Mouse (Mus musculus) embryonic facial prominence, embryonic 13.5 days (tissue): Measurements from ENCODE around the gene Pcsk6. TPM values are rescaled to one million over a fixed set of nuclear protein-coding genes. Genes with fewer than 3 reads are reported as not detected.
"Not testable (repeated sequence)": the region's sequence is repeated elsewhere in the genome, so short reads cannot be mapped to it uniquely, and the experiment has no call there.

Experiments
- ATAC-seq: fragments of 200-750 bp; cut with Nextera tagmentation; 2 replicates; pipeline ENCODE4 v1.8.0; 2017; ENCODE audit warnings: low read depth; ENCODE audit not compliant: insufficient number of reproducible peaks, insufficient read depth, low FRiP score, low TSS enrichment
- H3K27ac ChIP-seq: fragments of 300-500 bp; sonication (generic); 2 replicates; pipeline ENCODE4 v1.5.1; 2015; ENCODE audit warnings: moderate library complexity, mild to moderate bottlenecking, inconsistent platforms
- H3K27me3 ChIP-seq: fragments of 300-500 bp; sonication (generic); 2 replicates; pipeline ENCODE4 v1.6.1; 2015; ENCODE audit warnings: mild to moderate bottlenecking, inconsistent platforms
- H3K36me3 ChIP-seq: fragments of 300-500 bp; sonication (generic); 2 replicates; pipeline ENCODE4 v1.6.1; 2015; ENCODE audit warnings: mild to moderate bottlenecking, inconsistent platforms
- H3K4me1 ChIP-seq: fragments of 300-500 bp; sonication (generic); 2 replicates; pipeline ENCODE4 v1.6.1; 2015; ENCODE audit warnings: inconsistent platforms
- H3K4me2 ChIP-seq: fragments of 300-500 bp; sonication (generic); 2 replicates; pipeline ENCODE4 v1.6.1; 2015; ENCODE audit warnings: moderate library complexity, mild to moderate bottlenecking, inconsistent platforms
- H3K4me3 ChIP-seq: fragments of 300-500 bp; sonication (generic); 2 replicates; pipeline ENCODE4 v1.5.1; 2015; ENCODE audit warnings: mild to moderate bottlenecking, inconsistent platforms
- H3K9ac ChIP-seq: fragments of 300-500 bp; sonication (generic); 2 replicates; pipeline ENCODE4 v1.6.1; 2015; ENCODE audit warnings: mild to moderate bottlenecking, inconsistent platforms
- H3K9me3 ChIP-seq: fragments of 300-500 bp; sonication (generic); 2 replicates; pipeline ENCODE4 v1.6.1; 2016; ENCODE audit warnings: inconsistent platforms
- WGBS: fragments of 180-500 bp; shearing (Covaris S2); methylation state at CpG from one replicate; pipeline ENCODE4 v1.1.7; 2015; ENCODE audit warnings: mixed read lengths; 5-methylcytosine and 5-hydroxymethylcytosine counted together
- polyA plus RNA-seq: library from polyadenylated mRNA; unstranded; fragments of >200 nt; fragmentation: Nextera tagmentation; extraction: Ambion mirVana; gene quantifications from 2 replicates; pipeline ENCODE4 v1.2.1, GENCODE M21; 2015

Pcsk6 gene
- polyA plus RNA-seq, 1 experiment from 2014 or later: 6.2 TPM

GRCm38 (mm10) chr7:66040026-66040814 lies 178.7 kb downstream of the Pcsk6 start:
- peaks cover 31% of the 10 kb centered on the region for H3K4me1 ChIP-seq
- ATAC-seq: no peak

DNA sequence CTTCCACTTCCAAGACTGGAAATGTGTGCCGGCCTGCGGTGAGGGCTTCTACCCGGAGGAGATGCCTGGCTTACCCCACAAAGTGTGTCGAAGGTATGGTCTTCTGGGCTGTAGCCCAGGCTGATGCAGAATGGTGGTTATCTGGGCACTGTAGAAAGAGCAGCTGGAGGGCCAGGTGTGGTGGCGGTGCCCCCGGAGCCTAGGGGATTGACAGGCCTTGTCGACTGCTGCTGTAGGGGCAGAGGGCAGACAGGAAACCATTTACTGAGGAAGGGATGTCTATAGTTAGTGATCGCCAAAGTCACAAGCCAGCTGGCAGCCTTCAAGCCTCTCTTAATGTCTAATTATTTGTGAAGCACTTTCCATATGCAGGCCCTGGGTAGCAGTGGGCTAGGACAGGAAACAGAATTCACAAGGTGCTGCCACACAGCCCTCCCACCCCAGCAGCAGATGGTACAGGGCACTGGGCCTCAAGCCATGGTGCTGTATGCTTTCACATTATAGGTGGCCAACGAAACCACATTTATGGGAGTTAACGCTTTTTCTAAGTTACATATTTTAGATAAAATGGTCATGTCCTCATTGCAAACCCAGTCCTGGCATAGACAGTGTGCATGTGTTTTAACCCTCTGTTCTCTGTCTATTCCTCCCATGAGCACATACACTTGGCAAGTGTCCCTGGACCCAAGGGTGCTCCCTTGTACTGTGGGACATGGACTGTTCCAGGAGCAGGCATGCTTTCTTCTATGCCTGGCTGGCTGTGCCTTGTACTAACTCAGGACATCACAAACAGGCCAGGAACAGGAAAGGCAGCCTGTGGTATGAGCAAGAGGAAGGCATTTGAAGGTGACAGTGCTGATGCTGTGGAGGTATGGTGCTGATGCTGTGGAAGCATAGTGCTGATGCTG lies 182.3 kb downstream of the Pcsk6 start, which contains the start of gene Gm45213:
TSS of gene Gm45213 (plus strand) at position 51 of the 908 bp plus-strand sequence.
- no peak within 1 kb of the TSS for H3K4me2 ChIP-seq
- H3K4me3 ChIP-seq: no peak within 1 kb of the TSS
- H3K27me3 ChIP-seq: peaks cover 41% of the 10 kb centered on the region
- 0 out of 2 replicates have a peak within 1 kb of the TSS, but pooled peaks have one; percentile 11 for H3K9ac ChIP-seq
- H3K9me3 ChIP-seq: no peaks in the 10 kb centered on the region
- no peak within 1 kb of the TSS for H3K27ac ChIP-seq
- H3K36me3 ChIP-seq: no peaks in the 10 kb centered on the region
- H3K4me1 ChIP-seq: peaks cover 47% of the 10 kb centered on the region
- ATAC-seq: no peak
- WGBS: 71% methylated on average over 10 of the region's 10 CpGs

More at GRCm38 (mm10) chr7:66040026-66040814, 178.7 kb downstream of the Pcsk6 start:
- 79% methylated on average over 18 of the region's 18 CpGs for WGBS
- Histone ChIP-seq H3K9ac (no peak overlapping the region), H3K36me3 (no peaks in the 10 kb centered on the region), H3K4me2 (no peak overlapping the region), H3K4me3 (no peak overlapping the region), H3K9me3 (no peaks in the 10 kb centered on the region), H3K27me3 (peaks cover 25% of the 10 kb centered on the region; the same call in 1 of the 2 replicates), H3K27ac (no peak overlapping the region)

DNA sequence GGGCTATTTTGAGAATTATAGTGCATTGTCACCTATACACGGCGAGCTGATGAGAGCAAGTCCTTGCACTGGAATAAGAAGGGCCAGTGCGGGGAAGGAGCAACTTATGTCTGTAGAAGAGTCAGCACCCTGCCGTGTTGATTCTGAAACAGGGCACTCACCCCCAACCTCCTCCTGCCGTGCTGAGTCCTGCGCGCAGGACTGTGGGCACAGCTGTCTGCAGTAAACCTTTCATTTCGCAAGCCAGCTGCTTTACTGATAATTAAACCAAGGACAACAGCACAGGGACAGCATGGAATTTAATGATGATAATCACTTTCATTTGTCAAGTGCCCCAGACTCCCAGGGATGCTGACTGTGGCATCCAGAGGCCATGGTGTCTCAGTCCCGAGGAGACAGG lies 183.1 kb downstream of the Pcsk6 start:
- H3K27me3 ChIP-seq: peaks cover 44% of the 10 kb centered on the region
- H3K4me1 ChIP-seq: peaks cover 38% of the 10 kb centered on the region
- no peak for ATAC-seq
- H3K27ac ChIP-seq: no peak overlapping the region
- H3K9ac ChIP-seq: peak overlapping the region; percentile 11; the same call in 1 of the 2 replicates
- H3K4me3 ChIP-seq: no peak overlapping the region
- H3K9me3 ChIP-seq: no peaks in the 10 kb centered on the region
- no peaks in the 10 kb centered on the region for H3K36me3 ChIP-seq
- H3K4me2 ChIP-seq: no peak overlapping the region
- 44% methylated on average over 9 of the region's 9 CpGs for WGBS

GRCm38 (mm10) chr7:66046921-66047918 lies 185.7 kb downstream of the Pcsk6 start:
- Histone ChIP-seq H3K27ac (no peak overlapping the region), H3K4me1 (peaks cover 32% of the 10 kb centered on the region), H3K4me3 (no peak overlapping the region), H3K36me3 (no peaks in the 10 kb centered on the region), H3K9me3 (no peaks in the 10 kb centered on the region), H3K9ac (no peak overlapping the region), H3K27me3 (peaks cover 44% of the 10 kb centered on the region), H3K4me2 (no peak overlapping the region)
- ATAC-seq: no peak
- WGBS: 40% methylated on average over 17 of the region's 17 CpGs

- Histone ChIP-seq H3K4me2 (no peak overlapping the region), H3K4me1 (peaks cover 32% of the 10 kb centered on the region), H3K36me3 (no peaks in the 10 kb centered on the region), H3K27me3 (peaks cover 44% of the 10 kb centered on the region), H3K9ac (no peak overlapping the region), H3K4me3 (no peak overlapping the region), H3K27ac (no peak overlapping the region), H3K9me3 (0 out of 2 replicates have a peak, but pooled peaks cover 3% of the 10 kb centered on the region)
- 79% methylated on average over 4 of the region's 4 CpGs for WGBS
- no peak for ATAC-seq
Measured at GRCm38 (mm10) chr7:66047975-66048374, 186.4 kb downstream of the Pcsk6 start.

- no peak for ATAC-seq
- no peaks in the 10 kb centered on the region for H3K36me3 ChIP-seq
- H3K27me3 ChIP-seq: peaks cover 44% of the 10 kb centered on the region
- H3K4me1 ChIP-seq: peaks cover 29% of the 10 kb centered on the region
- WGBS: 86% methylated on average over 12 of the region's 12 CpGs
- H3K27ac ChIP-seq: no peak overlapping the region
- no peak overlapping the region for H3K4me2 ChIP-seq
- 0 out of 2 replicates have a peak, but pooled peaks cover 3% of the 10 kb centered on the region for H3K9me3 ChIP-seq
- H3K4me3 ChIP-seq: no peak overlapping the region
- H3K9ac ChIP-seq: no peak overlapping the region
Measured at GRCm38 (mm10) chr7:66048446-66049230, 187.1 kb downstream of the Pcsk6 start.

GRCm38 (mm10) chr7:66053946-66054483 lies 192.5 kb downstream of the Pcsk6 start:
- no peak overlapping the region for H3K9ac ChIP-seq
- H3K4me2 ChIP-seq: no peak overlapping the region
- no peak for ATAC-seq
- H3K9me3 ChIP-seq: 0 out of 2 replicates have a peak, but pooled peaks cover 3% of the 10 kb centered on the region
- H3K27ac ChIP-seq: no peak overlapping the region
- H3K4me3 ChIP-seq: no peak overlapping the region
- no peaks in the 10 kb centered on the region for H3K36me3 ChIP-seq
- H3K27me3 ChIP-seq: 0 out of 2 replicates have a peak, but pooled peaks cover under 1% of the 10 kb centered on the region
- WGBS: 84% methylated on average over 4 of the region's 4 CpGs
- no peaks in the 10 kb centered on the region for H3K4me1 ChIP-seq

DNA sequence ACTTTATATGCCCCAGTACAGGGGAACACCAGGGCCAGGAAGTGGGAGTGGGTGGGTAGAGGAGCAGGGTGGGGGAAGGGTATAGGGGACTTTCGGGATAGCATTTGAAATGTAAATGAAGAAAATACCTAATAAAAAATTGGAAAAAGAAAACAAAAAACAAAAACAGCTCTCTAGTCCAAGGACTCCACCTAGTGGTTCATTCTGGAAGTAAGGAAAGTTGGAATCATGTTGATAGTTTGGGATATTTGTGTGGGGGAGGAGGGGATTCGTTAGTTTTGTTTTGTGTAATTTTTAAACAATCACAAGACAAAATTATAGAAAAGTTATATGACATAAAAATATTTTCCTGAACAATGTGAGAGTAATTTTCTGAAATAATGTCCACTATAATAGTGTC lies 193.8 kb downstream of the Pcsk6 start:
- H3K9ac ChIP-seq, H3K27ac ChIP-seq, H3K4me3 ChIP-seq, H3K4me2 ChIP-seq, ATAC-seq, H3K36me3 ChIP-seq, H3K4me1 ChIP-seq, H3K27me3 ChIP-seq, H3K9me3 ChIP-seq: not testable (repeated sequence)
- WGBS: 13% methylated on average over 2 of the region's 2 CpGs

DNA sequence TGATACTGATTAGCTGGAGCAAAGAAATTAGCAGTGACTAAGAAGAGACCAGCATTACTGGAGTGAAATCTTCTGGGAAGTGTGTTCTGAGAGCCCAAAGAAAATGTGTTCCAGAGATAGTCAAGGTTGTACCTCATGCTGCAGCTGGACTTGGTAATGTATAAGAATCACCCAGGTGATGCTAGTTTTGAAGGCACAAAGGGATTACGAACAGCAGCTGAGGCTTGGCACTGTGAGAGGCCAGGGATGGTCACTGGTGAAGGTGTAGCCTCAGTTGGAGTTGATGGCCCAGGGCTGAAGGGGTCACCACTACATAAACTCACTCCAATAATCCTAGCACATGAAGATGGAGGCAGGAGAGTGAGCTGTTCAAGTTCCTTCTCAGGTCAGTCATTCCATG lies 197.2 kb downstream of the Pcsk6 start, which contains the start of gene Snrpa1:
TSS of gene Snrpa1 (plus strand) at position 301 of the 400 bp plus-strand sequence.
- Histone ChIP-seq H3K9me3 (no peaks in the 10 kb centered on the region), H3K9ac (peak within 1 kb of the TSS; percentile 98), H3K4me2 (peak within 1 kb of the TSS; percentile 90), H3K27me3 (no peaks in the 10 kb centered on the region), H3K4me1 (peaks cover 20% of the 10 kb centered on the region), H3K4me3 (peak within 1 kb of the TSS; percentile 96), H3K27ac (no peak within 1 kb of the TSS), H3K36me3 (peaks cover 16% of the 10 kb centered on the region)
- ATAC-seq: no peak
- WGBS: 77% methylated on average over 1 of the region's 1 CpGs
